Mouse (Mus musculus): ENCODE results near the gene 2700049A03Rik. TPM values are rescaled to one million over a fixed set of nuclear protein-coding genes. Genes with fewer than 3 reads are reported as not detected.

2700049A03Rik gene
- polyA plus RNA-seq, 1 experiment from 2014 or later: 16.0 TPM

DNA sequence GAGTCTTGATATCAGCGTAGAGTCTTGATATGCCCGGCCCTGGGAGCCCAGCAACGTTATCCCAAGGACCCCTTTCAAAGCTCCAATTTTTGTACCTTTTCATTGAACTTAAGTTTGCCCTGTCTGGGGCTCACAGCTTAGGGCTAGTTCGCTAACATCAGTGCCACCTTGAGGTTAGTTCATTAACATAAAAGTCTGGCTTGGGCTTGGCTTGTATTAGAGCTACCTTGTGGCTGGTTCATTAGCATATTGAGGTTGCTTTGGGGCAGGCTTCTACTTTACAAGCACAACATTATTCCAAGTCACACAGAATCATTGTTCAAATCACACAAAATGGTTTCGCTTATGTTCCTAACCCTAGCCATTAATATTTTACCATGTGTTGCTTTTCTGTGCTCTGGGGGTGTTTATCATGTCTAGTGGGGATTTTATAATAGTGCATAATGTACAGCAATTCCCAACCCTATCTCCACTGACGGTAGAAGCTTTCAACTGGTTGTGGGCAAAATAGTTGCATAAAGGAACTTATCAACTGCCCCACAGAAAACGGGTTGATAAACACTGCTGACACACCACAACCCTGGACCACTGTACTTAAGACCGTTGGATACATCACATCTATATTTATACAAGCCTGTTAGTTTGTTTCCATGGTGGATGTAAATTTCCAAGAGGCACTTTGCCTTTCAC is 139.4 kb downstream of the 2700049A03Rik start:
- Histone ChIP-seq H3K27ac (no peak overlapping the region; the same call in 1 of the 2 replicates), H3K4me1 (peaks cover 4% of the 10 kb centered on the region; the same call in 1 of the 2 replicates), H3K9me3 (0 out of 2 replicates have a peak, but pooled peaks cover 4% of the 10 kb centered on the region), H3K4me2 (replicated peaks) (no peak overlapping the region), H3K27me3 (no peaks in the 10 kb centered on the region), H3K9ac (no peak overlapping the region), H3K36me3 (no peaks in the 10 kb centered on the region), H3K4me3 (no peak overlapping the region)
- 79% methylated on average over 8 of the region's 8 CpGs for WGBS
- ATAC-seq (ENCODE audit: low FRiP score, low read depth): no peak

DNA sequence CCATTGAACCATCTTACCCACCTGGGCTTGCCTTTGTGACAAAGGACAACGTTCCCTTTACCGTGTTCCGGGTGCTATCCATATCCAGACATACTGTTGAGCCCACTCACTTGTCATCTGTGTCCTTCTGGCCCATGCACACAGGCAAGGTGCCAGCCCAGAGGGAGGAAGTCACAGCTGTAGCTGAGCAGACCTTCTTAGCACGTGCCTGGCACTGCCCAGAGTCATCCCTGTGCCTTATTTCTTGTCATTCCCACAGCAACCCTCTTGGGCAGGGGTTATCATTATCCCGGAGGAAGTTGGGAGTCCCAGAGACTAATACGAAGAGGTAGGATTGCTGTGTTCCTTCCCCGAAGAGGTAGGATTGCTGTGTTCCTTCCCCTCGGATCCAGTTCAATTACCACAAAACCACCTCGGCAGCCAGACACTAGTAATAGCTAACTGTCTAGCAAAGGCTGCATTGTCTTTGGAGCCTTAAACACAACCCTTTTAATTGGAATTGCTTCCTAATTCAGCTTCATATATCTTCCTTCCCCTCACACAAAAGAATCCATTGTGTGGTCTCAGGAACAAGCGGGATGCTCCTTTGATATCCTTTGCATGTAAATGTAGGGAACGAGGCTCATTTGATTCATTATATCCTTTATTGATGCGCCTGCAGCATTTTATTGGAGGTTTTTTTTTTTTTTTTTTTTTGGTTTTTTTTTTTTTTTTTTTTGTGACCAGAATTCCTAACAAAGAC is 143.0 kb downstream of the 2700049A03Rik start:
- no peaks in the 10 kb centered on the region for H3K9me3 ChIP-seq
- no peak for ATAC-seq (ENCODE audit: low FRiP score, low read depth)
- peaks cover 4% of the 10 kb centered on the region; the same call in 1 of the 2 replicates for H3K4me1 ChIP-seq
- no peak overlapping the region for H3K4me3 ChIP-seq
- WGBS: 66% methylated on average over 12 of the region's 12 CpGs
- H3K27me3 ChIP-seq: no peaks in the 10 kb centered on the region
- H3K36me3 ChIP-seq: no peaks in the 10 kb centered on the region
- no peak overlapping the region for H3K9ac ChIP-seq
- no peak overlapping the region for H3K27ac ChIP-seq
- no peak overlapping the region for H3K4me2 ChIP-seq (replicated peaks)

DNA sequence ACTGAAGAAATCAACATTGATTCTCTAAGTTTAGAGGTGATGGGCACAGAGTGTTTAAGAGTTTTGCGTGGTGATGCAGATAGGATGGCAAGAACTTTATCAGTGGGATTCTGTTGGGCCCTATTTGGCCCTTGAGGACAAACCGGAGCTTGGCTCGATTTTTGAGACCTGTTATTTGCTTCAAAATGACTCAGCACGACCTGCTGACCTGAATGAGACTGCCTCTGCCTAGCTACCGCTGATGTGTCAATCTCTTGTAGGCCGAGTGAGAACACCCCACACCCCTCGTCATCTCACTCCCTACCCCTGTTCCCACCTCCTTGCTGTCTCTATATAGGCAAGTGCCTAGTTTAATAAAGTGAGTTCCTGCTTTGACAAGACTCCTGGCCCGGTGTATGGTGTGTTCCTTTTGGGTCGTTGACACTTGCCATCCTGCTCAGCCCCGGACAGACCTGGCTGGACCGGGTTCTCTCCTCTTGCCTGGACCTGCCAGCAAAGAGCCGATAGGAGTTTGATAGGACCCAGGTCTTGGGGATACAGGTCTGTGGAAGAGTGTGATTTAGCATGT is 144.6 kb downstream of the 2700049A03Rik start:
- Histone ChIP-seq H3K4me3 (no peak overlapping the region), H3K4me1 (peaks cover 4% of the 10 kb centered on the region; the same call in 1 of the 2 replicates), H3K27me3 (no peaks in the 10 kb centered on the region), H3K4me2 (replicated peaks) (no peak overlapping the region), H3K9ac (no peak overlapping the region), H3K9me3 (no peaks in the 10 kb centered on the region), H3K36me3 (no peaks in the 10 kb centered on the region), H3K27ac (no peak overlapping the region)
- 89% methylated on average over 12 of the region's 12 CpGs for WGBS
- no peak for ATAC-seq (ENCODE audit: low FRiP score, low read depth)

GRCm38 (mm10) chr12:71285399-71285798 is 148.8 kb downstream of the 2700049A03Rik start:
- H3K36me3 ChIP-seq: no peaks in the 10 kb centered on the region
- H3K27me3 ChIP-seq: no peaks in the 10 kb centered on the region
- no peak overlapping the region for H3K4me3 ChIP-seq
- H3K4me1 ChIP-seq: peaks cover 12% of the 10 kb centered on the region; the same call in 1 of the 2 replicates
- no peak overlapping the region for H3K9ac ChIP-seq
- no peak overlapping the region for H3K4me2 ChIP-seq (replicated peaks)
- no peaks in the 10 kb centered on the region for H3K9me3 ChIP-seq
- no peak overlapping the region for H3K27ac ChIP-seq
- ATAC-seq (ENCODE audit: low FRiP score, low read depth): no peak

- no peak for ATAC-seq (ENCODE audit: low FRiP score, low read depth)
- 69% methylated on average over 2 of the region's 2 CpGs for WGBS
Measured at GRCm38 (mm10) chr12:71290460-71290859, 153.8 kb downstream of the 2700049A03Rik start.

More at GRCm38 (mm10) chr12:71290460-71290859, 153.8 kb downstream of the 2700049A03Rik start:
- no peaks in the 10 kb centered on the region for H3K9me3 ChIP-seq
- H3K27me3 ChIP-seq: no peaks in the 10 kb centered on the region
- no peak overlapping the region for H3K4me3 ChIP-seq
- H3K4me2 ChIP-seq (replicated peaks): no peak overlapping the region
- H3K27ac ChIP-seq: no peak overlapping the region
- peaks cover 20% of the 10 kb centered on the region for H3K4me1 ChIP-seq
- H3K36me3 ChIP-seq: no peaks in the 10 kb centered on the region
- H3K9ac ChIP-seq: no peak overlapping the region

Other genes starting within 250 kb of the 2700049A03Rik start
- gene Actr10, start 199.0 kb upstream of the 2700049A03Rik start, polyA plus RNA-seq (2015; fragmentation: Nextera tagmentation; extraction: Ambion mirVana): 244 and 273 TPM in 2 replicates
- 634 and 669 TPM in 2 replicates for gene Psma3, start 162.2 kb upstream of the 2700049A03Rik start, polyA plus RNA-seq (2015; fragmentation: Nextera tagmentation; extraction: Ambion mirVana)
- gene Arid4a, start 120.9 kb upstream of the 2700049A03Rik start, polyA plus RNA-seq (2015; fragmentation: Nextera tagmentation; extraction: Ambion mirVana): 42.9 and 43.5 TPM in 2 replicates
- gene Tomm20l, start 25.4 kb upstream of the 2700049A03Rik start, polyA plus RNA-seq (2015; fragmentation: Nextera tagmentation; extraction: Ambion mirVana): not detected in 2 replicates
- 78.8 and 79.2 TPM in 2 replicates for gene Timm9, start 164 bp upstream of the 2700049A03Rik start, polyA plus RNA-seq (2015; fragmentation: Nextera tagmentation; extraction: Ambion mirVana)
- 21.2 and 21.3 TPM in 2 replicates for gene Dact1, start 173.0 kb downstream of the 2700049A03Rik start, polyA plus RNA-seq (2015; fragmentation: Nextera tagmentation; extraction: Ambion mirVana)

All from limb, embryonic 13.5 days (tissue).